ENCODE assay signal across 7 mouse cellular contexts in the genomic region with DNA sequence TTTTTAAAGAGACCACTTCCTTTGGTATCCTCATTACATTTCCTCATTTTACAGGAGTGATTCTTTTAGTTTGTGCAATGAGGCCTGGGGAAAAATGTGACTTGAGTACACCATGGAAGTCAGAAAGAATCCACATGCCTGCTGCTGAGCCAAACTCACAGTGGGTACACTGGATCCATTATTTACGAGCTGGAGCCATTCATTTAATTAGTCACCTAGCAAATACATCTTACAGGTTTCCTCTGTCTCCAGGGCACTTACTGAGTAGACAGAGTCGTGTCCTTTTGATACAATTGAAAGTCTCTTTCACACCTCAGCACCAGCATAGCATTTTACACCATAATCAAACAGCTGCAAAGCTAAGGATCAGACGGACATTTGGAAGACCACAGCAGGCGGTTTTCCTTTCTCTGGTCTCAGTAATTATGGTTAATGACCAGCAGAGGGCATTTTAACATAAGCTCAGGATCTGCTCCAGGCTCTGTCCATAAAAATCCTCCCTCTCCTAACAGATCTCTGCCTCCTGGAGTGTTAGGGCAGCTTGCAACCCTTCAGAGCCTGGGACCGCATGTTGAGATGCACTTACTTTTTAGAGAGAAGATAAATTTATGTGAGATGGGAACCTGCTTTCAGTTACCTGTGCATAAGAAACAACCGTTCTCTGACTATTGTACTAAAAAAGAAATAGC.
DNase-seq lines count a peak whose midpoint lies in the region; ATAC-seq and TF ChIP-seq lines count a peak whose summit lies in the region.
"Not testable (repeated sequence)": the region's sequence is repeated elsewhere in the genome, so short reads cannot be mapped to it uniquely, and the experiment has no call there.

No protein-coding gene starts in this region.

- H3K9me3 ChIP-seq in embryonic facial prominence, embryonic 11.5 days (replicated peaks; ENCODE audit: control insufficient read depth, low read length); heart, postnatal 0 days (replicated peaks; ENCODE audit: control insufficient read depth, low read length); kidney, embryonic 14.5 days (ENCODE audit: control insufficient read depth, low read length); lung, postnatal 0 days (ENCODE audit: low read length); midbrain, postnatal 0 days (ENCODE audit: low read length): not testable (repeated sequence)

- not testable (repeated sequence) for TF ChIP-seq EP300 in heart, postnatal 0 days (IDR thresholded peaks at IDR 0.05; ENCODE audit: low read depth); lung, postnatal 0 days (IDR thresholded peaks at IDR 0.05)

- not testable (repeated sequence) for H3K9ac ChIP-seq in embryonic facial prominence, embryonic 11.5 days (replicated peaks; ENCODE audit: low read length); heart, postnatal 0 days (replicated peaks; ENCODE audit: low read depth, low read length); kidney, embryonic 14.5 days (ENCODE audit: low read depth, low read length); lung, postnatal 0 days (replicated peaks; ENCODE audit: low read depth); midbrain, postnatal 0 days (replicated peaks; ENCODE audit: low read length, poor library complexity, severe bottlenecking)

- peak; percentile 28 for TF ChIP-seq CTCF in heart, postnatal 0 days (IDR thresholded peaks at IDR 0.05; ENCODE audit: low read depth)
- TF ChIP-seq CTCF in lung, postnatal 0 days (IDR thresholded peaks at IDR 0.05): peak; percentile 36; the same call in 1 of the 2 replicates
- peak; percentile 56 for TF ChIP-seq CTCF in midbrain, postnatal 0 days (IDR thresholded peaks at IDR 0.05)

- H3K27me3 ChIP-seq in embryonic facial prominence, embryonic 11.5 days (ENCODE audit: control insufficient read depth, insufficient read depth, low read length); heart, postnatal 0 days (ENCODE audit: control insufficient read depth, insufficient read depth, low read length); kidney, embryonic 14.5 days (ENCODE audit: control insufficient read depth, insufficient read depth, low read length); lung, postnatal 0 days (replicated peaks; ENCODE audit: insufficient read depth, low read length); midbrain, postnatal 0 days (ENCODE audit: insufficient read depth, low read length): not testable (repeated sequence)

- not testable (repeated sequence) for ATAC-seq in embryonic facial prominence, embryonic 11.5 days (replicated peaks; ENCODE audit: insufficient number of reproducible peaks, low FRiP score, low TSS enrichment, low read depth); heart, postnatal 0 days (ENCODE audit: insufficient read depth, low read depth); lung, postnatal 0 days
- peak; percentile 72; the same call in 1 of the 2 replicates for ATAC-seq in kidney, embryonic 14.5 days (ENCODE audit: low FRiP score, low TSS enrichment)
- ATAC-seq in midbrain, postnatal 0 days (ENCODE audit: low FRiP score): peak; percentile 56; the same call in 1 of the 2 replicates

- H3K4me1 ChIP-seq in embryonic facial prominence, embryonic 11.5 days (ENCODE audit: control insufficient read depth, insufficient read depth, low read length); heart, postnatal 0 days (ENCODE audit: control insufficient read depth, insufficient read depth); kidney, embryonic 14.5 days (ENCODE audit: control insufficient read depth, insufficient read depth, low read length); lung, postnatal 0 days (ENCODE audit: insufficient read depth, low read depth, low read length); midbrain, postnatal 0 days (ENCODE audit: insufficient read depth, low read length): not testable (repeated sequence)

- H3K4me2 ChIP-seq in embryonic facial prominence, embryonic 11.5 days (ENCODE audit: low read depth, low read length); heart, postnatal 0 days (ENCODE audit: low read depth, low read length); kidney, embryonic 14.5 days (replicated peaks; ENCODE audit: low read depth, low read length); lung, postnatal 0 days (replicated peaks; ENCODE audit: low read depth, low read length); midbrain, postnatal 0 days (ENCODE audit: low read depth, low read length, poor library complexity, severe bottlenecking): not testable (repeated sequence)

- not testable (repeated sequence) for H3K27ac ChIP-seq in embryonic facial prominence, embryonic 11.5 days (replicated peaks; ENCODE audit: low read depth, low read length); heart, postnatal 0 days (ENCODE audit: low read depth); kidney, embryonic 14.5 days (ENCODE audit: low read depth, low read length); lung, postnatal 0 days (ENCODE audit: low read length); midbrain, postnatal 0 days (ENCODE audit: low read depth, low read length)

- peak; percentile 26 for DNase-seq in Muller cell, postnatal 12 days (ENCODE audit: inconsistent ontology term)
- DNase-seq in cerebellum, adult 8-10 months: peak; percentile 17
- DNase-seq in embryonic facial prominence, embryonic 11.5 days (ENCODE audit: low spot score): peak; percentile 0
- DNase-seq in heart, postnatal 0 days (ENCODE audit: low spot score): peak; percentile 10
- peak; percentile 9 for DNase-seq in lung, postnatal 0 days (ENCODE audit: low spot score)
- DNase-seq in midbrain, postnatal 0 days (ENCODE audit: low spot score): peak; percentile 30

- not testable (repeated sequence) for H3K4me3 ChIP-seq in embryonic facial prominence, embryonic 11.5 days (ENCODE audit: low read depth, low read length); heart, postnatal 0 days (ENCODE audit: low read depth, low read length); kidney, embryonic 14.5 days (ENCODE audit: low read length); lung, postnatal 0 days (ENCODE audit: low read depth, low read length); midbrain, postnatal 0 days (ENCODE audit: low read depth, low read length)

- WGBS in embryonic facial prominence, embryonic 11.5 days: 27% methylated on average over 5 of the region's 6 CpGs
- 16% methylated on average over 5 of the region's 6 CpGs for WGBS in heart, postnatal 0 days
- WGBS in kidney, embryonic 14.5 days: 16% methylated on average over 5 of the region's 6 CpGs
- WGBS in lung, postnatal 0 days: 19% methylated on average over 5 of the region's 6 CpGs
- 24% methylated on average over 5 of the region's 6 CpGs for WGBS in midbrain, postnatal 0 days

- H3K36me3 ChIP-seq in embryonic facial prominence, embryonic 11.5 days (replicated peaks; ENCODE audit: control insufficient read depth, insufficient read depth, low read depth, low read length); heart, postnatal 0 days (replicated peaks; ENCODE audit: control insufficient read depth, insufficient read depth, low read length); kidney, embryonic 14.5 days (ENCODE audit: control insufficient read depth, insufficient read depth, low read length); lung, postnatal 0 days (ENCODE audit: insufficient read depth, low read length); midbrain, postnatal 0 days (ENCODE audit: insufficient read depth, low read length): not testable (repeated sequence)
